Mouse (Mus musculus) midbrain, embryonic 15.5 days (tissue): ENCODE data around the gene Tec. TPM values are rescaled to one million over a fixed set of nuclear protein-coding genes. Genes with fewer than 3 reads are reported as not detected.
"Not testable (repeated sequence)": the region's sequence is repeated elsewhere in the genome, so short reads cannot be mapped to it uniquely, and the experiment has no call there.

ENCODE experiments used
- ATAC-seq: fragments of 200-750 bp; cut with Nextera tagmentation; replicated peaks from 2 replicates; pipeline ENCODE4 v1.8.0; 2017; ENCODE audit warnings: moderate TSS enrichment
- H3K27ac ChIP-seq: fragments of 300-500 bp; sonication (generic); 2 replicates; pipeline ENCODE4 v1.5.1; 2015; ENCODE audit warnings: mild to moderate bottlenecking, inconsistent platforms
- H3K27me3 ChIP-seq: fragments of 300-500 bp; sonication (generic); replicated peaks from 2 replicates; pipeline ENCODE4 v1.6.1; 2015; ENCODE audit warnings: inconsistent platforms
- H3K36me3 ChIP-seq: fragments of 300-500 bp; sonication (generic); replicated peaks from 2 replicates; pipeline ENCODE4 v1.6.1; 2015; ENCODE audit warnings: inconsistent platforms
- H3K4me1 ChIP-seq: fragments of 300-500 bp; sonication (generic); 2 replicates; pipeline ENCODE4 v1.6.1; 2015; ENCODE audit warnings: inconsistent platforms
- H3K4me2 ChIP-seq: fragments of 300-500 bp; sonication (generic); 2 replicates; pipeline ENCODE4 v1.6.1; 2015; ENCODE audit warnings: inconsistent platforms, mild to moderate bottlenecking, moderate library complexity
- H3K4me3 ChIP-seq: fragments of 300-500 bp; sonication (generic); 2 replicates; pipeline ENCODE4 v1.5.1; 2015; ENCODE audit warnings: mild to moderate bottlenecking, inconsistent platforms
- H3K9ac ChIP-seq: fragments of 300-500 bp; sonication (generic); 2 replicates; pipeline ENCODE4 v1.6.1; 2015; ENCODE audit warnings: mild to moderate bottlenecking, inconsistent platforms
- H3K9me3 ChIP-seq: fragments of 300-500 bp; sonication (generic); 2 replicates; pipeline ENCODE4 v1.6.1; 2016; ENCODE audit warnings: inconsistent platforms
- WGBS: fragments of 180-500 bp; shearing (Covaris S2); methylation state at CpG from one replicate; pipeline ENCODE4 v1.1.7; 2015; ENCODE audit warnings: mixed read lengths; 5-methylcytosine and 5-hydroxymethylcytosine counted together
- polyA plus RNA-seq: library from polyadenylated mRNA; unstranded; fragments of >200 nt; fragmentation: Nextera tagmentation; extraction: Ambion mirVana; gene quantifications from 2 replicates; pipeline ENCODE4 v1.2.1, GENCODE M21; 2015

Tec gene
- polyA plus RNA-seq, 1 experiment from 2014 or later: 5.8 TPM

DNA sequence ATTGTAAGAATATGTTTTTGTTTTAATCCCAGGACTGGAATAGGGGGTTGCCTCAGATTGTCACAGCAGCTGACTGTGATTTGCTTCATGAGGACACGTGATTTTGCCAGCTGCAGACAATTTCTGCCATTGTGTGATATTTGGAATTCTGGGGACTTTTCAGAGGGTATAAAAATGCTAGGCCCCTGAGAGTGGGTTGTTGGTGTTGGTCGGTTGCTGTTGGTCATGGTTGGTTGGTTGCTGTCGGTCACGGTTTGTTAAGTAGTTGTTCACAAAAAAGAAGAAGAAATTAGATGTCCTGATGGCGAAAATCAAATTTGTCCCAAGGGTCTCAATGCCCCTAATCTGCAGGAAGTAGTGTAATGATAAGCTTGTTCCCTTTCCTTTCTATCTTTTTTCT lies 40.8 kb downstream of the Tec start:
- no peak for ATAC-seq
- Histone ChIP-seq H3K9me3 (no peaks in the 10 kb centered on the region), H3K36me3 (no peaks in the 10 kb centered on the region), H3K4me3 (no peak overlapping the region), H3K27me3 (no peaks in the 10 kb centered on the region), H3K9ac (no peak overlapping the region), H3K4me2 (no peak overlapping the region), H3K27ac (no peak overlapping the region), H3K4me1 (no peaks in the 10 kb centered on the region)
- WGBS: 44% methylated on average over 5 of the region's 5 CpGs

DNA sequence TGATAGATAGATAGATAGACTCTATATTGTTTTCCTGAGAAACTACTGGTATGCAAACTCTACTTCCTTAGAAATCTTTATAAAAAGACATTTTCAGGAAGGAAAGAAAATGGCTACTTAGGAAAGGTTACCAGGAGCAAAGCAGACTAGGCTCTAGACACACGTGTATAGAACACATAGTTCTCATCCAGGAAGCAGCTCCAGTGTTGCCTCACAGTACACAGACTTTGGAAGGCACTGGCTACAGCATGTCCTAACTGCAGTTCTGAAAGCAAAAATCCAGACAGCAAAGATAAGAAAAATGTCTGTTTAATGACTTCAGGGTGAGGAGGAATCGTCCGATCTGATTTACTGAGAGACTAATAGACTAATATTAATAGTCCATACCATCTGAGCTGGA lies 41.8 kb downstream of the Tec start:
- H3K27me3 ChIP-seq: no peaks in the 10 kb centered on the region
- H3K4me1 ChIP-seq: no peaks in the 10 kb centered on the region
- H3K4me2 ChIP-seq: no peak overlapping the region
- ATAC-seq: no peak
- H3K36me3 ChIP-seq: no peaks in the 10 kb centered on the region
- H3K4me3 ChIP-seq: no peak overlapping the region
- H3K9me3 ChIP-seq: no peaks in the 10 kb centered on the region
- no peak overlapping the region for H3K27ac ChIP-seq
- H3K9ac ChIP-seq: no peak overlapping the region
- WGBS: 87% methylated on average over 3 of the region's 3 CpGs

DNA sequence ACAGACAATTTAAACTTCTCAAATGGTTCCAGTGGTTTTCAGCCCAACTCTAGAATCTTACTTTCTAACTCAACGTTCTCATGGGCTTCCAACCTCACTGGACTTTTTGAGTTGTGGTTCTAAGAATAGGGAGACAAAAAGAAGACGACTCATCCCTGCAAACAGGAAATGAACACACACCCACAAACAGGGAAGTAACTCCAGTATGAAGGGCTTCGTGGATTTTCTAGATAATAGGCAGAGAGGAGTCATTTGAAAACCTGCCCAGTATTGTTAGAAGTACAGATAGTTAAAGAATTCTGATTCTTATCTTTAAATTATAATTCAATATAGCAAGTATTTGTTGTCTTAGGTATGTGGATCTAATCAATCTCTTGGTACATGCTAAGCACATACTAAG lies 47.6 kb downstream of the Tec start:
- WGBS: 76% methylated on average over 3 of the region's 3 CpGs
- H3K9ac ChIP-seq: no peak overlapping the region
- H3K27me3 ChIP-seq: no peaks in the 10 kb centered on the region
- H3K4me1 ChIP-seq: no peaks in the 10 kb centered on the region
- no peak overlapping the region for H3K4me2 ChIP-seq
- no peak overlapping the region for H3K27ac ChIP-seq
- no peak overlapping the region for H3K4me3 ChIP-seq
- no peaks in the 10 kb centered on the region for H3K36me3 ChIP-seq
- no peak for ATAC-seq
- H3K9me3 ChIP-seq: no peaks in the 10 kb centered on the region

DNA sequence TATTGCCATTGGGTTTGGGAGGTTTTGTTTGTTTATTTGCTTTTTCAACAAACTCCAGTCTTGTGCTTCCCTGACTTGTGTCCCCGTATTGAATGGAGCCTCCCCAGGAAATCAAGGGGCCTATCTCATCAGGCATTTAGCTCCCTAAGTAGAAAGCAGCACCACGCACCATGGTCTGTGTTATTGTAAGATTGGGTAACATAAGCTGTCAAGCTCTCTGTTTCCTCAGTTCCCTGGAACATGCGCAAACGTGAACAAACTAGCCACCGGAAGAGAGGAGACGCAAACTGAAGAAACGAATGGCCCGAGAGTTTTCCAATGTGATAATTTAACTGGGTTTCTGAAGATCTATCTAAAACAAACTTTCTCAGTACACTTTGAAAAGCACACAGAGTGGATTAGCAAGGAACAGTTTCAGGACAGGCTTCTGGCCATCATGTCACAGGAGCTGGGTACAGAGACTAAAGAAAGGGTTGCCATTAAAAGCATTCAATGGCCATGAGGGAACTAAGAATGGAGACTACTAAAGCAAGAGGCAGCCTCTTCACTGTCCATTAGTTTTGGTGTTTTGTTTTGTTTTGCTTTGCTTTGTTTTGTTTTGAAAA lies 48.1 kb downstream of the Tec start:
- Histone ChIP-seq H3K4me3 (no peak overlapping the region), H3K4me2 (no peak overlapping the region), H3K9me3 (no peaks in the 10 kb centered on the region), H3K9ac (no peak overlapping the region), H3K27me3 (no peaks in the 10 kb centered on the region), H3K36me3 (no peaks in the 10 kb centered on the region), H3K27ac (no peak overlapping the region), H3K4me1 (no peaks in the 10 kb centered on the region)
- 84% methylated on average over 8 of the region's 8 CpGs for WGBS
- ATAC-seq: no peak

DNA sequence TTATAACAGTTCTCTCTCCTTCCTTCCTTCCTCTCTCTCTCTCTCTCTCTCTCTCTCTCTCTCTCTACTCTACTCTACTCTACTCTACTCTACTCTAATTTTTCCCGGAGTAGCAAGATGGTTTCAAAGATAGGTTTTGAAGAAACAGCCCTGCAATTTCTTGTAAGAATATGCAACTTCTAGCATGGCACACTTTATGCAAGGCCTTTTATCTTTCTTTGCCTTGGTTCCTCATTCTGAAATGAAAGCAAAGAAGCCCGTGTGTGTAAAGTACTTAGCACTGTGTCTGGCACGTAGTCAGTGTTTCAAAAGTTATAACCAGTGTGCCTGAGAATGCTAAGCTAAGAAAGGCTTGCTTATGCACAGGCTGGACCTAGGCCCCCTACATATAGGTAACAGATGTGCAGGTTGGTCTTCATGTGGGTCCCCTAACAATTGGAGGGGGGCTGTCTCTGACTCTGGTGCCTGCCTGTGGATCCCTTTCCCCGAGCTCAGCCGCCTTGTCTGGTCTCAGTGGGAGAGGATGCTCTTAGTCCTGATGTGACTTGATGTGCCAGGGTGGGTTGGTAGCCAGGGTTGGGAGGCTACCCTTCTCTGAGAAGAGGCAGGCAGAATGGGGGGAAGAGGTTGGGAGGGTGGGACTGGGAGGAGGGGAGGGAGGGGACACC lies 49.6 kb downstream of the Tec start:
- whole genome bisulfite sequencing: 84% methylated on average over 5 of the region's 5 CpGs
- Histone ChIP-seq H3K27ac (no peak overlapping the region), H3K4me1 (no peaks in the 10 kb centered on the region), H3K4me3 (no peak overlapping the region), H3K36me3 (no peaks in the 10 kb centered on the region), H3K9me3 (no peaks in the 10 kb centered on the region), H3K4me2 (no peak overlapping the region), H3K9ac (no peak overlapping the region), H3K27me3 (no peaks in the 10 kb centered on the region)
- no peak for ATAC-seq

DNA sequence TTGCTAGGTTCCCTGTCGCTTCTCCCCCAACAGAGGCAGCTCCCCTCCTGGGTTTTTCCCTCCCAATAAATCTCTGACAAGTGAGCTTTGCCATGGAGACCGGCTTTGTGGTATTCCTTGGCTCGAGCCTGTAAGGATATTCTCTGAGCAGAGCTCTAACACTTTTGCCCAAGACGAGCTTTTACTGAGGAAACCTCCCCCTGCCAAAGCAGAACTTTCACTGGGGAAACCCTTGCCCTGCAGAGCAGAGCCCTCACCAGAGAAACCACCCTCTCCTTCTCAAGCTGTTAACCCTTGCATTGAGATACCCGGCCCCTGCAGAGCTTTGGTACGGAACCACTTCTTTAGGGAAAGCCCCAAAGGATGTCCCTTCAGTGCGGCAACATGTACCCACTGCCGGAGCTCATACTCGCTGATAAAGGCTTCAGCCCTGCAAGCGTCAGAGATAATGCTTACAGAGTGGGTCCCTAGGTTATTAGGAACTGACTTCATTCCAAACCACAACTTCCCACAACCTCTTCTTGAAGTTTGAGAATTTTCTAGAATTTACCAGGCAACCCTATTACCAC lies 50.7 kb downstream of the Tec start:
- H3K36me3 ChIP-seq: no peaks in the 10 kb centered on the region
- no peaks in the 10 kb centered on the region for H3K27me3 ChIP-seq
- peak; percentile 82; the same call in 1 of the 2 replicates for ATAC-seq
- no peaks in the 10 kb centered on the region for H3K9me3 ChIP-seq
- no peaks in the 10 kb centered on the region for H3K4me1 ChIP-seq
- 30% methylated on average over 10 of the region's 10 CpGs for WGBS
- H3K4me3 ChIP-seq: no peak overlapping the region
- no peak overlapping the region for H3K27ac ChIP-seq
- H3K9ac ChIP-seq: no peak overlapping the region
- no peak overlapping the region; the same call in 1 of the 2 replicates for H3K4me2 ChIP-seq

DNA sequence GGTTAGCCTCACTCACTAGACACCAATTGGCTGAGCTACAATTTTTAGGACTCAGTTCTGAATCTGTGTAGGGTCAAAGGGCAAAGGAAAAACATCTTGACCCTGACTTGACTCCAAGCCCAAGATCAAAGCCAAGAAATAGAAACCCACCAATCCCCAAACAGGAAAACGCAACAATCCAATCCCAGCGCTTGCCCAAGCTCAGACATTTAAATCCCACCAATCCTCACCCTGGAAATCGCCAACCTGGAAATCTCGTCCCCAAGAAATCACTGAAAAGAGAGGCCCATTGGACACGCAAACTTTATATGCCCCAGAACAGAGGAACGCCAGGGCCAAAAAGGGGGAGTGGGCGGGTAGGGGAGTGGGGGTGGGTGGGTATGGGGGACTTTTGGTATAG lies 51.3 kb downstream of the Tec start:
- not testable (repeated sequence) for H3K9ac ChIP-seq, H3K4me2 ChIP-seq, H3K27me3 ChIP-seq, H3K27ac ChIP-seq, H3K4me1 ChIP-seq, H3K9me3 ChIP-seq, H3K4me3 ChIP-seq, H3K36me3 ChIP-seq, ATAC-seq
- 63% methylated on average over 7 of the region's 7 CpGs for WGBS

DNA sequence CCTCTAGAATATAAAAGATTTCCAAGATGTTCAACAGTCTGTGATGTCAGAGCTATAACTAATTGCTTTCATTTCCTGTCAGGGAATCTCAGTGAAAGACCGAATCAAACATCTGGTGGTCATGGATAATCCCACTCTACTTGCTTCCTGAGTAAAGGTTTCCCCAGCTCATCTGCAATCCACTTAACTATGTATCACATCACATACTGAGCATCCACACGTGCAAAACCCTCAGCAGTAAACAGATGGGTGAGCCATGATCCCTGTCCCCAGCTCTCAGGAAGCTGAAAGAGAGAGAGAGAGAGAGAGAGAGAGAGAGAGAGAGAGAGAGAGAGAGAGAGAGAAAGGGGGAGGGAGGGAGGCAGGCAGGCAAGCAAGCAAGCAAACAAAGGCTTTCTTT lies 51.8 kb downstream of the Tec start:
- Histone ChIP-seq H3K36me3 (no peaks in the 10 kb centered on the region), H3K4me2 (no peak overlapping the region), H3K4me3 (no peak overlapping the region), H3K9ac (no peak overlapping the region), H3K27ac (no peak overlapping the region), H3K27me3 (no peaks in the 10 kb centered on the region), H3K4me1 (no peaks in the 10 kb centered on the region), H3K9me3 (no peaks in the 10 kb centered on the region)
- ATAC-seq: no peak
- 29% methylated on average over 2 of the region's 2 CpGs for WGBS

DNA sequence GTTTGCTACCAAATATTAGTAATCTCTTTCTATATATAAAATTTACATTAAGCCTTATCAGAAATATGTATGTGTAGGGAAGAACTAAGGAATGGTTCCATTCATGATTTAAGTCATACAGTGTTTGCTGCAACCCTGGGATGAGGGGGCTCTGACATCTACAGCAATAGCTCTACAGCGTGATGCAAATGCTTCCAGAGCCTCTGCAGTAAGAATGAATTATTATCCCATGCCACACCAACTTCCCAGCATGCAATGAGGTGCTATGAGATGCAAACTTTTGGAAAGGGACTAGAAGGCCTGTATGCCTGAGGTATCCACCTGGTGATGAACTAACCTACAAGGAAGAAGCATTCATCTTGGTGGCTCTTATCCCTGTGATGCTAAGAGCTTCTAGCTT lies 52.2 kb downstream of the Tec start:
- Histone ChIP-seq H3K4me3 (no peak overlapping the region), H3K9me3 (no peaks in the 10 kb centered on the region), H3K27ac (no peak overlapping the region), H3K9ac (no peak overlapping the region), H3K27me3 (no peaks in the 10 kb centered on the region), H3K4me2 (no peak overlapping the region), H3K36me3 (no peaks in the 10 kb centered on the region), H3K4me1 (no peaks in the 10 kb centered on the region)
- no peak for ATAC-seq
- 97% methylated on average over 1 of the region's 1 CpGs for WGBS

DNA sequence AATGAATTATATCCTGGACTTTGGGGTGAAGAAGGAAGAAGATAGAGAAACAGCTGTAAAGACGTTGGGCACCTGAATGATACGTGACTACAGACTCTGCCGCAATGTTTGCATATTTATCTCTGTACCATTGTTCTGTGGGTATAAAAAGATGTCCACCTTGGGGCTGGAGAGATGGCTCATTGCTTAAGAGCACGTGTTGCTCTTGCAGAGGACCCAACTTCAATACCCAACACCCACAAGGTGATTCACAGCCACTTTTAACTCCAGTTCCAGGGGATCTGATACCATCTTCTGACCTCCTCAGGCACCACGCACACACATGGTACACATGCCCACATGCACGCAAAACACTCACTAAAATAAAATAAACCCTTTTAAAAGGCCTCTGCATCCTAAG lies 52.9 kb downstream of the Tec start:
- H3K4me1 ChIP-seq: no peaks in the 10 kb centered on the region
- WGBS: 92% methylated on average over 6 of the region's 6 CpGs
- no peaks in the 10 kb centered on the region for H3K27me3 ChIP-seq
- ATAC-seq: no peak
- H3K27ac ChIP-seq: no peak overlapping the region
- H3K36me3 ChIP-seq: no peaks in the 10 kb centered on the region
- H3K9ac ChIP-seq: no peak overlapping the region
- no peak overlapping the region for H3K4me3 ChIP-seq
- H3K9me3 ChIP-seq: peaks cover under 1% of the 10 kb centered on the region; the same call in 1 of the 2 replicates
- no peak overlapping the region for H3K4me2 ChIP-seq

DNA sequence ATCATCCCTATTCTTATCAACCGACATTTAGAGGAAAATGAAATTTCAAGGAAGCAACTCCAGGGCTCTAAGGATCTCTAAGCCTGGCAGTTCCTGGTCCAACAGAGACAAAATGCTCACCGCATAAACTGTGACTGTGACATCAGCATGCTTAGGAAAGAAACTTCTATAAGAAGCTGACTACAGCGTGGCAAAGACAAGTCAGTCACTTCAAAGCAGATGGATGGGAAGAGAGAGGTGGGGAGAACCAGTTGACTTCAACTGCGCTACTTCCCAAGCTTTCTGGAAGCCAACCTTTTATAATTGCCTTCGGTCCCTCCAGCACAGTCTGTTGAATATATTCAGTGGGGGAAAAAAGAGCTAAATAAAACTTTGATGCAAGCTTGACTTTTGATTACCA lies 54.2 kb downstream of the Tec start:
- ATAC-seq: no peak
- H3K27me3 ChIP-seq: no peaks in the 10 kb centered on the region
- H3K9me3 ChIP-seq: peaks cover 3% of the 10 kb centered on the region; the same call in 1 of the 2 replicates
- no peaks in the 10 kb centered on the region; the same call in 1 of the 2 replicates for H3K4me1 ChIP-seq
- WGBS: 71% methylated on average over 5 of the region's 5 CpGs
- H3K4me3 ChIP-seq: no peak overlapping the region
- H3K36me3 ChIP-seq: no peaks in the 10 kb centered on the region
- H3K4me2 ChIP-seq: no peak overlapping the region
- H3K27ac ChIP-seq: no peak overlapping the region
- no peak overlapping the region for H3K9ac ChIP-seq

DNA sequence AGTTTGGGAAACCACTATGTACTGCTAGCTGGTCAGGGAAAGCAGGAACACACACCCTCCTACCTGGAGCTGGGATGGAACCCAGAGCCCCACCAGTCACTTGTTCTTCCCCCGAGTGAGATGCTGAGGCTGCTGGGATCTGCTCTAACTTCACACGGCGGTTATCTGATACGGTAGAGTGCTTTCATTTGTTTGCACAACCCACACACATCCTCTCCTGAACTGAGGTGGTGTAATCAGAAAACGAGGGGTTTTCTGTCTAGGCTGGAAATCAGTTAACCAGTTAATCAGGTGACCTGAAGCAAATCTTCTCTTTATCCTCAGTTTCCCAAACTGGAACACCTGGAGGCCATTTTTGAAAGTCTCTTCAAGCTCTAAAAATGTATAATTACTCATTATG lies 55.4 kb downstream of the Tec start:
- no peak overlapping the region for H3K27ac ChIP-seq
- WGBS: 64% methylated on average over 5 of the region's 5 CpGs
- H3K9me3 ChIP-seq: peaks cover 3% of the 10 kb centered on the region; the same call in 1 of the 2 replicates
- no peaks in the 10 kb centered on the region for H3K27me3 ChIP-seq
- no peaks in the 10 kb centered on the region for H3K36me3 ChIP-seq
- ATAC-seq: no peak
- H3K4me3 ChIP-seq: no peak overlapping the region
- no peak overlapping the region for H3K4me2 ChIP-seq
- H3K9ac ChIP-seq: no peak overlapping the region
- peaks cover 5% of the 10 kb centered on the region; the same call in 1 of the 2 replicates for H3K4me1 ChIP-seq

DNA sequence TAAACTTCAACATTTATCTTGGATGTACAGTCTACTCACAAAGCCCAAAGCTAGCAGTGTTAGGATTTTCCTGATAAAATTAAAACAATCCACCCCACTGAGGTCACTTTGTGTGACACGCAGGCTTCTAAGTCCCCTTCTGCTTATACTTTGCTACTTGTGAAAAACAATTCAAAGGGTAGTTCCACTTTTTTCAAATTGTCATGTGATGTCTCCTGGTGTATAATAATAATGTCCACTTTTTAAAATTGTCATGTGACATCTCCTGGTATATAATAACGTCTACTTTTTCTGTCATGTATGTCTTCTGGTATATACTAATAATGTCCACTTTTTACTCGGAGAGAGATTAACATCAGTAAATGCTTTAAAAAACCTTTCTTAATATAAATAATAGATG lies 56.0 kb downstream of the Tec start:
- Histone ChIP-seq H3K27ac (no peak overlapping the region), H3K4me1 (peaks cover 5% of the 10 kb centered on the region; the same call in 1 of the 2 replicates), H3K4me2 (no peak overlapping the region), H3K9me3 (peaks cover 3% of the 10 kb centered on the region; the same call in 1 of the 2 replicates), H3K9ac (no peak overlapping the region), H3K27me3 (no peaks in the 10 kb centered on the region), H3K4me3 (no peak overlapping the region), H3K36me3 (no peaks in the 10 kb centered on the region)
- WGBS: 86% methylated on average over 3 of the region's 3 CpGs
- no peak for ATAC-seq
